Mouse (Mus musculus) adrenal gland, postnatal 0 days (tissue): Measurements from ENCODE around the gene Tmem59l. TPM values are rescaled to one million over a fixed set of nuclear protein-coding genes. Genes with fewer than 3 reads are reported as not detected.

Experiments
- polyA plus RNA-seq: library from polyadenylated mRNA; unstranded; fragments of >200 nt; fragmentation: Nextera tagmentation; extraction: Ambion mirVana; gene quantifications from 2 replicates; pipeline ENCODE4 v1.2.1, GENCODE M21; 2015

Tmem59l gene
- 12.5 and 16.1 TPM in 2 replicates for polyA plus RNA-seq

GRCm38 (mm10) chr8:70486941-70487520 is at the start of gene Tmem59l:
Gene Tmem59l, minus strand, starts transcription at chr8:70487358.

GRCm38 (mm10) chr8:70527512-70528181 is 40.5 kb upstream of the Tmem59l start, which contains the start of the genes Fkbp8 and Kxd1:
Gene Fkbp8, plus strand, starts transcription at chr8:70527724.
Gene Kxd1, minus strand, starts transcription at chr8:70527956.

GRCm38 (mm10) chr8:70510228-70510915 is 23.2 kb upstream of the Tmem59l start, which contains the start of gene Uba52:
Gene Uba52, minus strand, starts transcription at chr8:70510801.

GRCm38 (mm10) chr8:70506328-70507026 is 19.3 kb upstream of the Tmem59l start, which contains the start of gene Rex1bd:
Gene Rex1bd, minus strand, starts transcription at chr8:70506752.

GRCm38 (mm10) chr8:70492664-70493640 is 5.8 kb upstream of the Tmem59l start, which contains the start of gene Crlf1:
Gene Crlf1, plus strand, starts transcription at chr8:70493158.

GRCm38 (mm10) chr8:70476333-70477268 is 10.6 kb downstream of the Tmem59l start, which contains the start of gene Klhl26:
Gene Klhl26, minus strand, starts transcription at chr8:70476968.

GRCm38 (mm10) chr8:70439055-70439847 is 47.9 kb downstream of the Tmem59l start, which contains the start of gene Crtc1:
Gene Crtc1, minus strand, starts transcription at chr8:70439579.

Other genes starting within 250 kb of the Tmem59l start
- gene Homer3, start 204.5 kb downstream of the Tmem59l start, polyA plus RNA-seq: 26.4 and 30.5 TPM in 2 replicates
- 27.8 and 39.5 TPM in 2 replicates for gene Ddx49, start 184.9 kb downstream of the Tmem59l start, polyA plus RNA-seq
- 287 and 324 TPM in 2 replicates for gene Cope, start 184.8 kb downstream of the Tmem59l start, polyA plus RNA-seq
- gene Cers1, start 171.6 kb downstream of the Tmem59l start, polyA plus RNA-seq: 4.8 and 6.9 TPM in 2 replicates
- gene Gdf1, start 157.5 kb downstream of the Tmem59l start, polyA plus RNA-seq: 1.3 and 2.1 TPM in 2 replicates
- gene Upf1, start 134.1 kb downstream of the Tmem59l start, polyA plus RNA-seq: 9.1 and 11.2 TPM in 2 replicates
- gene Comp, start 113.8 kb downstream of the Tmem59l start, polyA plus RNA-seq: 0.19 and 0.43 TPM in 2 replicates
- 11.4 and 13.8 TPM in 2 replicates for gene Crtc1, start 47.8 kb downstream of the Tmem59l start, polyA plus RNA-seq
- 14.9 and 21.4 TPM in 2 replicates for gene Klhl26, start 10.4 kb downstream of the Tmem59l start, polyA plus RNA-seq
- 0.79 and 2.8 TPM in 2 replicates for gene Crlf1, start 5.8 kb upstream of the Tmem59l start, polyA plus RNA-seq
- 186 and 214 TPM in 2 replicates for gene Rex1bd, start 19.4 kb upstream of the Tmem59l start, polyA plus RNA-seq
- gene Uba52, start 23.4 kb upstream of the Tmem59l start, polyA plus RNA-seq: 813 and 866 TPM in 2 replicates
- 271 and 313 TPM in 2 replicates for gene Fkbp8, start 40.4 kb upstream of the Tmem59l start, polyA plus RNA-seq
- 62.6 and 81.0 TPM in 2 replicates for gene Kxd1, start 40.6 kb upstream of the Tmem59l start, polyA plus RNA-seq
- gene Ell, start 52.1 kb upstream of the Tmem59l start, polyA plus RNA-seq: 10.6 and 15.9 TPM in 2 replicates
- 85.1 and 85.8 TPM in 2 replicates for gene Isyna1, start 107.0 kb upstream of the Tmem59l start, polyA plus RNA-seq
- gene Ssbp4, start 121.5 kb upstream of the Tmem59l start, polyA plus RNA-seq: 127 and 131 TPM in 2 replicates
- gene Lrrc25, start 128.8 kb upstream of the Tmem59l start, polyA plus RNA-seq: 4.8 and 5.1 TPM in 2 replicates
- 0.72 and 1.8 TPM in 2 replicates for gene Gdf15, start 145.1 kb upstream of the Tmem59l start, polyA plus RNA-seq
- gene Pgpep1, start 173.0 kb upstream of the Tmem59l start, polyA plus RNA-seq: 45.9 and 87.4 TPM in 2 replicates
- gene Lsm4, start 185.9 kb upstream of the Tmem59l start, polyA plus RNA-seq: 186 and 193 TPM in 2 replicates
- 136 and 140 TPM in 2 replicates for gene Jund, start 211.6 kb upstream of the Tmem59l start, polyA plus RNA-seq
- gene Iqcn, start 216.1 kb upstream of the Tmem59l start, polyA plus RNA-seq: 0.04 and 0.05 TPM in 2 replicates
- gene Gm3336, start 231.2 kb upstream of the Tmem59l start, polyA plus RNA-seq: 0.17 and 0.50 TPM in 2 replicates
- gene Pde4c, start 236.4 kb upstream of the Tmem59l start, polyA plus RNA-seq: 0.05 and 0.72 TPM in 2 replicates